Mouse (Mus musculus) lung, postnatal 0 days (tissue): Measurements from ENCODE around the gene Cd200r4. TPM values are rescaled to one million over a fixed set of nuclear protein-coding genes. Genes with fewer than 3 reads are reported as not detected.

ENCODE experiments used
- ATAC-seq: fragments of 200-750 bp; cut with Nextera tagmentation; 2 replicates; pipeline ENCODE4 v1.8.0; 2017; ENCODE audit warnings: moderate library complexity
- DNase-seq: peaks from one replicate; pipeline ENCODE4 v3.0.0-alpha.2; 2016; ENCODE audit warnings: low spot score
- H3K27ac ChIP-seq: fragments of 300-500 bp; sonication (generic); 2 replicates; pipeline ENCODE4 v1.5.1; 2014; ENCODE audit warnings: antibody characterized with exemption, mild to moderate bottlenecking, low read length, mixed read lengths
- H3K27me3 ChIP-seq: fragments of 300-500 bp; sonication (generic); replicated peaks from 2 replicates; pipeline ENCODE4 v1.6.1; 2014; ENCODE audit warnings: low read length, mixed read lengths; ENCODE audit not compliant: insufficient read depth
- H3K36me3 ChIP-seq: fragments of 300-500 bp; sonication (generic); 2 replicates; pipeline ENCODE4 v1.6.1; 2014; ENCODE audit warnings: low read length, mixed read lengths; ENCODE audit not compliant: insufficient read depth
- H3K4me1 ChIP-seq: fragments of 300-500 bp; sonication (generic); 2 replicates; pipeline ENCODE4 v1.6.1; 2014; ENCODE audit warnings: antibody characterized with exemption, low read depth, low read length, mixed read lengths; ENCODE audit not compliant: insufficient read depth
- H3K4me2 ChIP-seq: fragments of 300-500 bp; sonication (generic); replicated peaks from 2 replicates; pipeline ENCODE4 v1.6.1; 2014; ENCODE audit warnings: low read depth, mild to moderate bottlenecking, low read length, moderate library complexity, mixed read lengths
- H3K4me3 ChIP-seq: fragments of 300-500 bp; sonication (generic); 2 replicates; pipeline ENCODE4 v1.5.1; 2014; ENCODE audit warnings: low read depth, low read length
- H3K9ac ChIP-seq: fragments of 300-500 bp; sonication (generic); replicated peaks from 2 replicates; pipeline ENCODE4 v1.6.1; 2014; ENCODE audit warnings: low read depth, mild to moderate bottlenecking
- H3K9me3 ChIP-seq: fragments of 300-500 bp; sonication (generic); 2 replicates; pipeline ENCODE4 v1.6.1; 2016; ENCODE audit warnings: low read length, mixed read lengths
- CTCF ChIP-seq: IDR thresholded peaks from 2 replicates; pipeline ENCODE4 v1.5.1; 2016; ENCODE audit warnings: antibody characterized with exemption, mild to moderate bottlenecking
- EP300 ChIP-seq: IDR thresholded peaks from 2 replicates; pipeline ENCODE4 v1.6.1; 2016; ENCODE audit warnings: antibody characterized with exemption, mild to moderate bottlenecking, control low read depth
- WGBS: fragments of 180-500 bp; shearing (Covaris S2); extraction: QIAGEN DNeasy Blood & Tissue Kit; methylation state at CpG from one replicate; pipeline ENCODE4 v1.1.7; 2014; 5-methylcytosine and 5-hydroxymethylcytosine counted together
- polyA plus RNA-seq: library from polyadenylated mRNA; unstranded; fragments of >200 nt; fragmentation: Nextera tagmentation; extraction: Ambion mirVana; gene quantifications from 2 replicates; pipeline ENCODE4 v1.2.1, GENCODE M21; 2015

Gene Cd200r4
- polyA plus RNA-seq, 1 experiment from 2014 or later = 0.75 TPM

DNA sequence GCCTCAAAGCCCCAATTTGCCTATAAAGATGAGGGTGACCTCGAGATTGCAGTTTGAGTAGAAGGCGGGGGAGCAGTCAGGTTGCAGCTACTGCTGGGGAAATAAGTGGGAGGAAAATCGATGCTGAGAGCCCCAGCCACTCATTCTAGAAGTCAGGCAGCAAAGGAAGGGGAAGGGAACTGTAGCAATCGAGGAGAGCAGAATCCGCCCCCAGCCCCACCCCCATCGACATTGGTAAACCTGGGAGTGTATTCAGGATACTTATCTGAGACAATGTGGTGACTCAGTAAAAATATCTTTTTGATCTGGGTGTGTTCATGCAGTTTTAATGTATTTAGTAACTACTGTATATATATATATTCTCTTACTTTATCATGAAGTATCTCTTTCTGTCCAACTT, 39.0 kb upstream of the Cd200r4 start:
- no peaks in the 10 kb centered on the region for H3K27me3 ChIP-seq
- no peak for TF ChIP-seq CTCF
- TF ChIP-seq EP300 = no peak
- H3K9ac ChIP-seq = no peak overlapping the region
- H3K4me1 ChIP-seq = no peaks in the 10 kb centered on the region
- no peaks in the 10 kb centered on the region for H3K36me3 ChIP-seq
- no peak overlapping the region for H3K27ac ChIP-seq
- no peaks in the 10 kb centered on the region for H3K9me3 ChIP-seq
- no peak overlapping the region for H3K4me2 ChIP-seq
- no peak for ATAC-seq
- 58% methylated on average over 6 of the region's 6 CpGs for WGBS
- no peak overlapping the region for H3K4me3 ChIP-seq
- DNase-seq = no peak

DNA sequence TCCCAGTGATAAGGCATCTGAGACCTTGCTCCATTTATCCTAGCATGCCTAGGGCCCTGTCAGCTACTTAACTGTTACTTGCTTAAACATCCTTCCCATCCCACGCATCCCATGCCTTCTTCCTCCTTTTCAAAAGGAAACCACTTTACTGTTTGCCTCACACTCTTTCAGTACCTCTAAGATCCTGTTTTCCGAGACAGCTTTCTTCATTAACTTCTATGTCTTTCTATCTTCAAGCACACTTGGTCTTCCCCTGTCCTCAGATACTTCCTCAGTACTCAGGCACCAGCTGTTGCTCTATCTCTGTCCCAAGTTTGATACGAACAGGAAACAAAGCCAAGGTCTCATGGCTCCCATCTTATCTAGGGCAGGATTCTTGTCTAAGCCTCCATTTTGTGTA, 37.9 kb upstream of the Cd200r4 start:
- Histone ChIP-seq H3K4me3 (no peak overlapping the region), H3K27me3 (no peaks in the 10 kb centered on the region), H3K9me3 (no peaks in the 10 kb centered on the region), H3K27ac (no peak overlapping the region), H3K9ac (no peak overlapping the region), H3K4me1 (no peaks in the 10 kb centered on the region), H3K4me2 (no peak overlapping the region), H3K36me3 (no peaks in the 10 kb centered on the region)
- TF ChIP-seq EP300 (no peak), CTCF (no peak)
- no peak for ATAC-seq
- 77% methylated on average over 3 of the region's 3 CpGs for WGBS
- no peak for DNase-seq

GRCm38 (mm10) chr16:44774201-44774600, 37.3 kb upstream of the Cd200r4 start:
- ATAC-seq (no peak), DNase-seq (no peak)
- Histone ChIP-seq H3K4me3 (no peak overlapping the region), H3K27ac (no peak overlapping the region), H3K4me1 (no peaks in the 10 kb centered on the region), H3K27me3 (no peaks in the 10 kb centered on the region), H3K4me2 (no peak overlapping the region), H3K9me3 (no peaks in the 10 kb centered on the region), H3K36me3 (no peaks in the 10 kb centered on the region), H3K9ac (no peak overlapping the region)
- TF ChIP-seq CTCF (no peak), EP300 (no peak)
- WGBS = 89% methylated on average over 6 of the region's 6 CpGs

- Histone ChIP-seq H3K4me2 (peak overlapping the region; percentile 40), H3K27me3 (no peaks in the 10 kb centered on the region), H3K4me3 (peak overlapping the region; percentile 1; the same call in 1 of the 2 replicates), H3K9ac (no peak overlapping the region), H3K27ac (no peak overlapping the region), H3K4me1 (no peaks in the 10 kb centered on the region), H3K9me3 (no peaks in the 10 kb centered on the region), H3K36me3 (no peaks in the 10 kb centered on the region)
- TF ChIP-seq CTCF = no peak
- TF ChIP-seq EP300 = peak; percentile 29; the same call in 1 of the 2 replicates
- DNase-seq = peak; percentile 67
- peak; percentile 37; the same call in 1 of the 2 replicates for ATAC-seq
- 35% methylated on average over 17 of the region's 17 CpGs for WGBS
These were observed 32.9 kb upstream of the Cd200r4 start for GRCm38 (mm10) chr16:44778538-44779147.

- no peak for DNase-seq
- no peak for ATAC-seq
- 89% methylated on average over 5 of the region's 5 CpGs for WGBS
These were observed 32.0 kb upstream of the Cd200r4 start for GRCm38 (mm10) chr16:44779494-44779893.

DNA sequence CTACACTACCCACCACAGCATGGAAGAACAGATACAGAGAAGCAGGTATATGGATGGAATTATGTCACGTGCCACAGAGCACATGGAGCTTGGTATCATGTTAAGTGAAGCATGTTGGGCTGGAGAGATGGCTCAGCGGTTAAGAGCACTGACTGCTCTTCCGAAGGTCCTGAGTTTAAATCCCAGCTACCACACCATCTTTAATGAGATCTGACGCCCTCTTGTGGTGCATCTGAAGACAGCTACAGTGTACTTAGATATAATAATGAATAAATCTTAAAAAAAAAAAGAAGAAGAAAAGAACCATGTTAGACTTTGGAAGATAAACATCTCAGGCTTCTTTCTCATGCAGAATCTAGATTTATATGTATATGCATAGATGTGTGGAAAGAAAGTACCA, 30.8 kb upstream of the Cd200r4 start:
- Histone ChIP-seq H3K4me2 (no peak overlapping the region), H3K4me1 (no peaks in the 10 kb centered on the region), H3K27ac (no peak overlapping the region), H3K36me3 (no peaks in the 10 kb centered on the region), H3K9me3 (no peaks in the 10 kb centered on the region), H3K4me3 (no peak overlapping the region), H3K9ac (no peak overlapping the region), H3K27me3 (no peaks in the 10 kb centered on the region)
- DNase-seq = no peak
- TF ChIP-seq EP300 (no peak), CTCF (no peak)
- no peak for ATAC-seq
- WGBS = 70% methylated on average over 4 of the region's 4 CpGs

More at GRCm38 (mm10) chr16:44779494-44779893, 32.0 kb upstream of the Cd200r4 start:
- H3K4me3 ChIP-seq = no peak overlapping the region
- no peaks in the 10 kb centered on the region for H3K4me1 ChIP-seq
- H3K27me3 ChIP-seq = no peaks in the 10 kb centered on the region
- H3K4me2 ChIP-seq = no peak overlapping the region
- no peak overlapping the region for H3K27ac ChIP-seq
- H3K9me3 ChIP-seq = no peaks in the 10 kb centered on the region
- TF ChIP-seq EP300 = no peak
- TF ChIP-seq CTCF = no peak
- no peak overlapping the region for H3K9ac ChIP-seq
- no peaks in the 10 kb centered on the region for H3K36me3 ChIP-seq
